Mouse (Mus musculus): ENCODE data around the gene Ebf1. TPM values are rescaled to one million over a fixed set of nuclear protein-coding genes. Genes with fewer than 3 reads are reported as not detected.

Ebf1 gene
- total RNA-seq, 2 experiments from 2014 or later = 4.8 to 6.1 TPM

GRCm38 (mm10) chr11:44943781-44944180 lies 326.7 kb downstream of the Ebf1 start:
- no peak for DNase-seq (ENCODE audit: low spot score in 2 of 2)

GRCm38 (mm10) chr11:44944401-44944800 lies 327.3 kb downstream of the Ebf1 start:
- no peak for DNase-seq (ENCODE audit: low spot score in 2 of 2)

GRCm38 (mm10) chr11:44946618-44947017 lies 329.5 kb downstream of the Ebf1 start:
- DNase-seq (ENCODE audit: low spot score in 2 of 2) = no peak

- no peak for DNase-seq (ENCODE audit: low spot score in 2 of 2)
Observed at GRCm38 (mm10) chr11:44948541-44948940, 331.4 kb downstream of the Ebf1 start.

DNA sequence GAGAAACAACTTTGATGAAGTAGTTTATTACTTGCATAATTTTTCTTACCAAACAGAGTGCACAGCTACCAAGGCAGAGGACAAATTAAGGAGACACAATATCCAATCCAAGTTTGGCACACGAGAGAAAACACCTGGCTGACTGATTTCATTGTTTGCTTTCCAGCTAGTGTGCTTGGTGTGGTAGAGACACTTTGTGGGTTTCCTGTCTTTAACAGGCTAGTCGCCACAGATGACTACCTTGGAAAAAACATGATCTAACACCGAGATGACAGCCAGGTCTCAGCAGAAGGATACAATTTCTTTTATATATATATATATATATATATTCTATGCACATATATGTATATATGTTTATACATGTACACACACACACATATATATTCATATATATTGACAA lies 332.0 kb downstream of the Ebf1 start:
- no peak for DNase-seq (ENCODE audit: low spot score in 2 of 2)

DNA sequence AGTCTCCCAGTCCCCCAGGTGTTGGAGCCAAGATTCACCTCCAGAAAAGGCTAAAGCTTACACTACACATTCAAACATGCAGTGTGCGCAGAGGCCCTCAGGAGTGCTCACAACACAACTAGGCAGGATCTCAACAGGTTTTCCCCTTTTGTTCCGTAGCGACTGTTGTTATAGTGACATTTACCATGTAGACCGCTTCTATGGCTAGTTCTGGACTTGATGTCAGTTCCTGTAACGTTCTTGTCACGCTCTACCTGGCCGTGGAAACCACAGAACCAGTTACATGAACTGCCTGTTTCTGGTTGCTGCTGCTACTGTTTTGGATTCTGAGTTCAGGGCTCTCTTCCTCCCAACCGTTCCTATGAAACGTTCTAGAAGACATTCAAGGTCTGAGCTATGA lies 333.2 kb downstream of the Ebf1 start:
- no peak for DNase-seq (ENCODE audit: low spot score in 2 of 2)

- DNase-seq (ENCODE audit: low spot score in 2 of 2) = no peak
Observed at GRCm38 (mm10) chr11:44951506-44951905, 334.4 kb downstream of the Ebf1 start.

DNA sequence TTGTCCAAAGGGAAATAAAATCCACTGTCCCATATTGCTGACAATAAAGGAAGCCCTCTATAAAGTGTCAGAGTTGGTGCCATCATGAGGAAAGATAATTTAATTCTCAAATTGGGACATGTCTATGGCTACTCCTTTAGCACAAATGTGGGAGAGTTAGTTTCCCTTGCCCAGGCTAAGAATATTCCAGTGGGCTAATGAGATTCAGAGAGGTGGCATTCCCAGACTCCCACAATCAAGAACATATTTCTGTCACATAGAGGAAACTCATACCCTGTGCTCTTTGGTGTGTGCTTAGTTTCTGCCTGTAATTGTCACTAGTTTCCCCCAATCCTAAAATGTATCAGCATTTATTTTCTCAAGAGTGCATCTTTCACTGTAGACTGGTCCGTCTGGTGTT lies 336.2 kb downstream of the Ebf1 start:
- no peak for DNase-seq (ENCODE audit: low spot score in 2 of 2)

DNA sequence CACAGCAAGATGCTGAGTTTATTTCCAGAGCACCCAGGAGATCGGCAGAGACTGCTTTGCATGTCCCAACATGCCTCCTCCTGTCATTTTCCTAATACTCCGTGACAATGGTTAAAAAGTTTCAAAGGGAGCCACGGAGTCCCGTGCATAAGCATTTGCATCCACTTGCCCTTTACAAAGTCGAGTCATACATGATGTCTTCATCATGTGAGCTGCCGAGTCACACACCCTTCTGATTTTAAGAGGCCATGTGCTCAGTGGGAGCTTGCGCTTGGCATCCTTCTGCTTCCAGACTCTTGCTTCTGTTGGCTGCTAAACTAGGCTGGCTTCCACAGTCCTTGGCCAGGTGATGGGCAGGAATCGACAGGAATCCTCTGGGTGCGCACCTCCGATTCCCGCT lies 336.7 kb downstream of the Ebf1 start:
- DNase-seq (ENCODE audit: low spot score in 2 of 2) = no peak

- DNase-seq (ENCODE audit: low spot score in 2 of 2) = no peak
Observed at GRCm38 (mm10) chr11:44954362-44954761, 337.2 kb downstream of the Ebf1 start.

DNA sequence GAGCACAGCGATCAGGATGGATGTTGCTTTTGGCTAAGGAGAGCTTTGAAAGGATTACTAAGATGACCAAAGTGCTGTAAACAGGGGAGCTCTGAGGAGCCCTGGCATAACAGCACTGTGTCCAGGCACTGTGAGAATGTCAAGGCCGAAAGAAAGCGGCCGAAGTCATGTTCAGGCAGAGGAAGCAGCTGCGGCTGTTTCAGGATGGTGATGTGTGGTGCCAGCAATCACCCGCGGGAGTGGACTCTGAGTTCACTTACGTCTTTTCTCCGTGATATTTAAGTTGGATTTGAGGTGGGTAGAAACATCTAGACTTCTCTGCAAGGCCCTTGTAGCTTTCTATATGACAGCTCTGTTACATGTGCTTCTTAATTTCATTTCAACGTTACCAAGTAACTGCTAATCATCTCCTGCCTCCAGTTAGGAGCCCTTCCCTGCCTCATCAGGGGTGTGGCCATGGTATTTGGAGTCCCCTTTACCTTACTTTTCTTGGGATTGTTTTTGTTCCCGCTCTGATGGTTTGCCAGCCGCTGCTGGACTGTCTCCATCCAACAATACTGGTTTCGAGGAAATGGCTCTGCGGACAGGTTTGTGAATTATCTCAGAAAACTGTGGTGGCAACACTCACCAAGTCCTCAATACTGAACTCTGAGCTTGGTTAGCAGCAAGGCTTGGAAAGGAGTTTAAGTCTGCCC lies 345.8 kb downstream of the Ebf1 start:
- DNase-seq (ENCODE audit: low spot score in 2 of 2) = no peak

- DNase-seq (ENCODE audit: low spot score in 2 of 2) = no peak
Observed at GRCm38 (mm10) chr11:44969011-44969410, 351.9 kb downstream of the Ebf1 start.

GRCm38 (mm10) chr11:44974271-44974670 lies 357.2 kb downstream of the Ebf1 start:
- no peak for DNase-seq (ENCODE audit: low spot score in 2 of 2)

- DNase-seq (ENCODE audit: low spot score in 2 of 2) = no peak
Observed at GRCm38 (mm10) chr11:44975151-44975550, 358.0 kb downstream of the Ebf1 start.

DNA sequence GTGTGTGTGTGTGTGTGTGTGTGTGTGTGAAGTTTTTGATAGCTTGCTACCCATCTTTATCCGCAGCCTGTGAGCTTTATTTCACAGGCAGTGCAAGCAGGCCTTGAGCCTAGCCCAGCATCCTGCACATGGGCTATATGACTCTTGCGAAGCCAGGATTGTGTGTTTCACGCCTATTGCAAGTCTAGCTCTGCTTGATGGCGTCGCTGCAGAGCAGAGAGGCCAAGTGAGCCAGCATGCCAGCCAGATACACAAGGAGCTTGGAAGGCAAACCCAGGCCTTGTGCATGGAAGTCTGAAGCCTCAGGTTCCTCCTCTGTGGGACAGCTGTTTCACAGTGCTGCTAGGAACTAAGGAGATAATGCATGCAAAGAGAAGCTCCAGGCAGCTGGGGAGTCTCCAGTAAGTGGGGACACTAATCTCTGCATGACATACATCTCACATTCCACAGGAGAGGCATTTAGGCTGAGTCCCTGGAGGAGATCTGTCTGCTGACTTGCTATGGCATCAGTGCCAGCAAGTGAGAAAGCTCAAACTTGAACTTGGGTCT lies 359.2 kb downstream of the Ebf1 start:
- no peak for DNase-seq (ENCODE audit: low spot score in 2 of 2)

GRCm38 (mm10) chr11:44977921-44978397 lies 360.8 kb downstream of the Ebf1 start:
- DNase-seq (ENCODE audit: low spot score in 2 of 2) = peak; percentile 16 to 72

- peak in 1 of 2 experiments; percentile 31 for DNase-seq (ENCODE audit: low spot score in 2 of 2)
Observed at GRCm38 (mm10) chr11:44979391-44979790, 362.3 kb downstream of the Ebf1 start.

- DNase-seq (ENCODE audit: low spot score in 2 of 2) = no peak
Observed at GRCm38 (mm10) chr11:44982225-44982624, 365.1 kb downstream of the Ebf1 start.

GRCm38 (mm10) chr11:44983961-44984360 lies 366.8 kb downstream of the Ebf1 start:
- no peak for DNase-seq (ENCODE audit: low spot score in 2 of 2)

GRCm38 (mm10) chr11:44984381-44984780 lies 367.3 kb downstream of the Ebf1 start:
- DNase-seq (ENCODE audit: low spot score in 2 of 2) = no peak

GRCm38 (mm10) chr11:44987796-44988195 lies 370.7 kb downstream of the Ebf1 start:
- no peak for DNase-seq (ENCODE audit: low spot score in 2 of 2)

- no peak for DNase-seq (ENCODE audit: low spot score in 2 of 2)
Observed at GRCm38 (mm10) chr11:45002681-45003286, 385.7 kb downstream of the Ebf1 start.
